Mouse (Mus musculus) lung, adult 2 months (tissue): ENCODE data around the gene Tiam1.

Source experiments
- CTCF ChIP-seq: fragments of 200-500 bp; IDR thresholded peaks from 2 replicates; pipeline ENCODE4 v1.5.1; 2011; ENCODE audit warnings: mild to moderate bottlenecking, low read length, control low read depth; ENCODE audit not compliant: insufficient read depth
- POLR2A ChIP-seq: fragments of 200-500 bp; IDR thresholded peaks from 2 replicates; pipeline ENCODE4 v1.6.1; 2011; ENCODE audit warnings: low read depth, mild to moderate bottlenecking, control low read depth, low read length, borderline replicate concordance; ENCODE audit errors: extremely low read depth

DNA sequence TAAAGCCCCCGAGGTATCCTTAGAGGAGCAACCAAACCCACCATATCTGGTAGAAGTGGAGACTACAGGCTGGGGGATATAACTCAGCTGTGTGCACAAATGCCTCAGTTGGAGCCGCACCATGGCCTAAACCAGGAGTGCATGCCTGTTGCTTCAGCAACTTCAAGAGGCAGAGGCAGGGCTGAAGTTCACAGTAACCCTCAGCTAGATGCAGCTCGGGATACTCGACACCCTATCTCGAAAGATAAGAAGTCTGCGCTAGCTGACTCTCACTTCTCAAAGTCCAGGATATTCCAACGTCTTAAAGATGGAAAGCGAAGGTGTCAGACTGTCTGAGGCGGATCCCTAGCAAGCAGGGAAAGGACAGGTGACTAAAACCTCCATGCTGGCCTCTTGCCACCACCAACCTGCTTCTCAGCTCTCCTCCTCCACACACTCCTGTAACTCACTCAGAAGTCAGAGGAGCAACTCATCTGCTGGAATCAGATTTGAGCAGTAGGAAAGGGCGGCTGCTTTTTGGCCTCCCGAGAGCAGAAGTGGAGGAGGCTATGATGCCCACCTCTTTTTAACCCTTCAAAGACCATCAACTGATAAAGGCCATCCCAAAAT, 52.4 kb downstream of the Tiam1 start:
- TF ChIP-seq POLR2A (no peak), CTCF (no peak)
